Mouse (Mus musculus): ENCODE results near the gene Ehd2. TPM values are rescaled to one million over a fixed set of nuclear protein-coding genes. Genes with fewer than 3 reads are reported as not detected.

Ehd2 gene
- polyA plus RNA-seq (2017; shearing (Covaris generic)): 0.12 TPM

DNA sequence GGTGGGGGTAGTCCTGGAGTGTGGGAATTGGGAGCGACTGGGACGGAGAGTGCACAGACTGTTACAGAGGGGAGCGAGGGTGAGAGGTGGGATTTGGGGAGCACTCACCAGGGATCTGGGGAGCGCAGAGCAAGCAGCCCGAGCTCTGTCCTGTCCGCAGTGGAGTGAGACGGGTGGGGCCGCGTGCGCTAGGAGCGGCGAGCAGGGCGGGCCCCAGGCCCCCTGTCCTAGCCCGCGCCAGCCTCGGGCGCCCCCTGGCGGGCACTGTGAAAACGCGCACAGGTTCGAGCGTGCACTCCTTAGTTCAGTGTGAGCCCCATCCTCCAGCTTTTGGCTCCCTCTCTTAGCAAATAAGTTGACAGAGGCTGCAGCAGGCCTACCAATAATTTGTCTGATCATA, at the start of gene Ehd2:
TSS of gene Ehd2 (minus strand) at position 256 of the 400 bp plus-strand sequence.

GRCm38 (mm10) chr7:15945721-15946536, 21.4 kb downstream of the Ehd2 start, which contains the start of gene Nop53:
Gene Nop53, minus strand, starts transcription at chr7:15946074.

DNA sequence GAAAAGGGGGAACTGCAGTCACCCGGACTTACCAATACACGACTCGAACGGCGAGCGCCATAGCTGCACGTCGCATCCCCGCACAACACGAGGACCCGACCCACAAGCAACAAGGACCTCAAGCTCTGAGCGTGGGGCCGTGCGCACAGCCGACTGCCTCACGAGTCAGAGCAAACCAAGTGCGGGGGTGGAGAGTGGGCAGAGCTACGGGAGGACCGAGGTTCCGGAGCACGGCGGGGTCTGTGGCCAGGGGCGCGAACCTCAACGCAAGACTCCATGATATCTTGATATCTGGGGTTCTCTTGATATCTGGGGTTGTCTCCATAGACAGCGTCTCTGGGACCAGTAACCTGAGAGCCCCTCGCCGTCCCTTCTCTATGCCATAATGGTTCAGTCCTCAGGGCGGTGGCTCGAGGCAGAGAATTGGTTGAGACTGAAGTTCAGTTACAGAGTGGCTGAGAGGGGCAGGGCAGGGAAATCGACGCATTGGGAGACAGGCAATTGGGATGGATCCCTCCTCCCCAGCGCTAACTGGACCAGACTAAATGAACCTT, 45.1 kb downstream of the Ehd2 start, which contains the start of gene Selenow:
TSS of gene Selenow (minus strand) at position 183 of the 554 bp plus-strand sequence.

Other genes starting within 250 kb of the Ehd2 start
- not detected for gene Obox5, start 217.4 kb downstream of the Ehd2 start, polyA plus RNA-seq (2017; shearing (Covaris generic))
- gene Obox6, start 127.9 kb downstream of the Ehd2 start, polyA plus RNA-seq (2017; shearing (Covaris generic)): 0.57 TPM
- gene Crx, start 87.6 kb downstream of the Ehd2 start, polyA plus RNA-seq (2017; shearing (Covaris generic)): not detected
- gene Crxos, start 85.0 kb downstream of the Ehd2 start, polyA plus RNA-seq (2017; shearing (Covaris generic)): 0.34 TPM
- gene Selenow, start 45.2 kb downstream of the Ehd2 start, polyA plus RNA-seq (2017; shearing (Covaris generic)): 386 TPM
- gene Nop53, start 21.5 kb downstream of the Ehd2 start, polyA plus RNA-seq (2017; shearing (Covaris generic)): 611 TPM
- 5.0 TPM for gene Bicra, start 80.4 kb upstream of the Ehd2 start, polyA plus RNA-seq (2017; shearing (Covaris generic))
- 0.49 TPM for gene Zfp541, start 94.2 kb upstream of the Ehd2 start, polyA plus RNA-seq (2017; shearing (Covaris generic))
- gene Napa, start 130.9 kb upstream of the Ehd2 start, polyA plus RNA-seq (2017; shearing (Covaris generic)): 297 TPM
- 25.8 TPM for gene Kptn, start 152.3 kb upstream of the Ehd2 start, polyA plus RNA-seq (2017; shearing (Covaris generic))
- gene Slc8a2, start 162.3 kb upstream of the Ehd2 start, polyA plus RNA-seq (2017; shearing (Covaris generic)): not detected
- gene Meis3, start 207.5 kb upstream of the Ehd2 start, polyA plus RNA-seq (2017; shearing (Covaris generic)): 44.3 TPM

Measured in effector memory CD4-positive, alpha-beta T cell, adult 7 months (primary cell).